Mouse (Mus musculus): ENCODE data around the gene Brd4.
"Not testable (repeated sequence)": the region's sequence is repeated elsewhere in the genome, so short reads cannot be mapped to it uniquely, and the experiment has no call there.

Brd4 gene

DNA sequence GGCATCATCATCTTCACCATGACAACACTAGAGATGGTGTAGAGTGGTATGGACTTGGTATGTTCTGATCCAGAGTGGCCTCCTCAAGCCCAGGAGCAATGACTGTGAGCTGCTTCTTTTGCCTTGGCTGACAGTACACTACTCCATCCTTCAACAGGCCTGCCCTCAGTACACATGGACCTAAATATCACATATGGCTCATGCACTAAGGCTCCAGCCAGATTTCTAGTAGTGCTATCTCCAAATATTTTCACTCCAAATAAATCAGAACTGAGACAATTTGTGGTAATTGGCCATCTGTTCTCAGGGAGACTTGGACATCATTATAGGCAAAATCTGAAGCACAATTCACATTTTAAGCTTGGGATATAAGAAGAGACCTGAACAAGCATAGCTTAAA, 51.3 kb downstream of the Brd4 start:
- no peak for DNase-seq (ENCODE audit: low spot score in 2 of 2)

DNA sequence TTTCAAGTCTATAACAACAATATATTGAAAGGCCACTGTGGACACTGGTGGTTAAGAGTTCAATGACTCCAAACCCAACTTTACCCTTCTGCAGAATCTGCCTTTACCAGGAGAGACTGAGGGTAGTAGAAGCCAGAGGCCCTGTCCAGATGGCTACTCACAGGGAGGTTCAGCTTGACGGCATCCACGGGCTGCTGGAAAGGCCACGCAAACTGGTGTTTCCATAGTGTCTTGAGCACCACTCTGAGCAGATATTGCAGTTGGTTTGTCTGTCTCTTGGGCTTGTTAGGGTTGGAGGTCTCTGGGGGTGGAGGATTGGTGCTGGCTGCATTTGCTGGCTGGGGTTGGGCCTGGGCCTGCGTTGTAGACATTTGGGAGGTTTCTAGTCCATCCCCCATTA, 55.3 kb downstream of the Brd4 start:
- no peak for DNase-seq (ENCODE audit: low spot score in 2 of 2)

DNA sequence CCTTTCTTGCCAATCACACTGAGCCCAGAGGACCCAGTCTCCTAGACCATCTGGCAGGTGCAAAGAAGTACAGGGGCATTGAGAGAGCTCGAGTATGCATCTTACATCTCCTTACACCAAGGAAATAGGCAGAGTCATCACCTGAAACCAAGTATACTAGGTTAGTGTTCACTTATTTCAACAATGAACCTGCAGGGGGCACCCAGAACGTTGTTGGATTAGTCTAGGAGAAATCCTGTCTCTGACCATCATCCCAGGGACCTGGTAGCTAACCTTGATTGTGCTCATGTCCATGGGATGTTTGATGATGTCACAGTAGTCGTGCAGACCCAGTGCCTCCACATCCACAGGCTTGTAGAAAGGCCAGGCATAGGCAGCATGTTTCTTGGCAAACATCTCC, 63.6 kb downstream of the Brd4 start:
- no peak for DNase-seq (ENCODE audit: low spot score in 2 of 2)

DNA sequence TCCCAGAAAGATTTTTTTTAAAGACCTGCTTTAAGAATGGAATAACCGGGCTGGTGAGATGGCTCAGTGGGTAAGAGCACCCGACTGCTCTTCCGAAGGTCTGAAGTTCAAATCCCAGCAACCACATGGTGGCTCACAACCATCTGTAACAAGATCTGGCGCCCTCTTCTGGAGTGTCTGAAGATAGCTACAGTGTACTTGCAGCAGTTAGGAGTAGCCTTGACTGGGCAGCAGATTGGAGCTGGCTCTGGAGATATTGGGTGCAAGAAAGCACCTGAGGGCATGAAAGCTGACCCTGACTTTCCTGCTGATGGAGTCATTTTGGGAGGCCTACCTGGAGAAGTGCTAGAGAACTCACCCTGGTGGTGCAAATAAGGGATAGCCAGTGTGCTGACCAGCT, 68.9 kb downstream of the Brd4 start:
- DNase-seq (ENCODE audit: low spot score in 2 of 2), result not testable (repeated sequence)

DNA sequence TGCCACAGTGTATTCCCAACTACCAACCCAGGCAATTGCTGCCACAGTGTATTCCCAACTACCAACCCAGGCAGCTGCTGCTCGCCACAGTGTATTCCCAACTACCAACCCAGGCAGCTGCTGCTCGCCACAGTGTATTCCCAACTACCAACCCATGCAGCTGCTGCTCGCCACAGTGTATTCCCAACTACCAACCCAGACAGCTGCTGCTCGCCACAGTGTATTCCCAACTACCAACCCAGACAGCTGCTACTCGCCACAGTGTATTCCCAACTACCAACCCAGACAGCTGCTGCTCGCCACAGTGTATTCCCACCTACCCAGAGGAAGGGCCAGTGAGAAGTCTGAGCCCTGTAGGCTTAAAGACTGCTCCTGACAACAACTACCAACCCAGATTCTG, 73.0 kb downstream of the Brd4 start:
- not testable (repeated sequence) for DNase-seq (ENCODE audit: low spot score in 2 of 2)

DNA sequence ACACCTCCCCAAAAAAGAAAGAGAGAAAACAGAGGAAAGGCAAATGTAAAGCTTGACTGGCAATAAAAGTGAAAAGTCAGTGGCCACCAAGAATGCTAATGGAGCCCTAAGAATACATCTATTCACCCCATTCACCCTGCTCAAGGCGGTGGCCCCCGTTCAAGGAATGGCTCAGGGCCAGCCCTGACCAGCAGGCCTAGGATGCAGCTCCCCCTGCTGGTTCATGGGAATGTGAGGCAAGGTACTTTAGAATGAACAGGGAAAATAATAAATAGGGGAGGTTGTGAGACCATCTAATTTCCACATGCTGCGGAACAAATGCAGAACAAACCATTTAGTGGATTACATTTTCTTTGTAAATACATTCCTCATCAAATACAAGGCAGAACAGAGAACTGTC, 74.8 kb downstream of the Brd4 start:
- DNase-seq (ENCODE audit: low spot score in 2 of 2), result peak; percentile 64 to 67

DNA sequence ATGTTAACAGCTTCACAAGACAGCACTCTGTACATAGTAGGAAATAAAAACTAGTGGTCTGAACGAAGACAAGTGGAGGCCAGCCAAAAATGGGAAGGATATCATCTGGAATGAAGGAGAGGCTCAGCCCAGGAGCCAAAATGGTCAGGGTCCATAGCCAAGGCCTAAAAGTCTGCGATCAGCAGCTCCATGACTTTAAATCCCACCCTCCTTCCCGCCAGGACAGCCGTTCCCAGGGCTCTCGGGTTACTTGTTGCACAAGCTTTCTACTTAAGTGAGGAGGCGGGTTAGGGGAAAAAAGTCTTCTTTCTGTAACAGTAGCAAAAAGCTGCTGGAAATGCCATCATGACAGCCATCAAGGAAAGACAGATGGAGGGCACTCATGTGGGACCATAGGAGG, 75.4 kb downstream of the Brd4 start:
- DNase-seq (ENCODE audit: low spot score in 2 of 2), result no peak

DNA sequence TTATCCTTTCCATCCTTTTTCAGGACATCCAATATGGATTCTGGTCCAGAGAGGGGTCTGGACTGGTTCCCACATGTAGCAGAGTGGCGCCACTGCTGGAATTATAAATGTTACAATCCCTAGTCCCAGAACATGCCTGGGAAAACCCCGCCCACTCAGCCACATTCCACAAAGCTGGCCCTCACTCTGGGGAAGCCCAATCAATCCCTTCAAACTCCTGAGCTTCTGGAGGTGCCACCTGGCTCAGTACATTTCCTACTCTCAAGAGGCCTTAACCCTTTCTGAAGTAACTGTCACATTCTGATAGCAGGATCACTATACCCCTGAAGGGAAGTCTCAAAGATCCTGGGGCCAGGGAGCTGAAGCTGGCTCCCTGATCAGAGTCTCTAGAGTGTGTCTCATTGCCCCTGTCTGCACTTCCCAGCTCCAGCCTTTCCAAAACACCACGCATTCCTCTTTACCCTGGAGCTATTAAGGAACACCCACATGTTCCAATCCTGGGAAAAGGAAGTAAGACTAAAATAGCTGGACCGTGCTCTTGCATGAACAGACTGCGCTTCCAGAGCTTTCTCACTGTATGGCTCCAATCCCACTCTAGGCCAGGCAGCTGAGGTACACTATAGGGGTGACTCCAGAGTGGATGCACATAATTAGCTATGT, 76.8 kb downstream of the Brd4 start:
- peak; percentile 31 to 35 for DNase-seq (ENCODE audit: low spot score in 2 of 2)

DNA sequence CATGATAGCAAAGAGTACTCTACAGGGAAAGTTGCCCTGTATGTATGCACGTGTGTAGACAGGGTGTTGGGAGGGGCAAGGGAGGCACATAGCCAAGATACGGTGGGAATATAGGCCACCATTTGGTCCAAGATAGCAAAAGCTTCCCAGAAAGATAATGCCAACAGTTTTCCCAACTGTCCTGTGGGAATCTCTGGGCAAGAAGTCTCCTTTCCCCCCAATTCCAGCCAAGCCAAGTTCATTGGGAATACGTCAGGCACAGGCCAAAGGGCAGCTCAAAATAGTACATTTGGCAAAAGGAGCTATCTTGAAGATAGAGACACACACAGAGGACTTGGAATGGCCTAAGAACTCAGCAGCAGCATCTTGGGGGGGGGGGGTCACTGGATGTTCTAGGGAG, 79.2 kb downstream of the Brd4 start:
- no peak for DNase-seq (ENCODE audit: low spot score in 2 of 2)

DNA sequence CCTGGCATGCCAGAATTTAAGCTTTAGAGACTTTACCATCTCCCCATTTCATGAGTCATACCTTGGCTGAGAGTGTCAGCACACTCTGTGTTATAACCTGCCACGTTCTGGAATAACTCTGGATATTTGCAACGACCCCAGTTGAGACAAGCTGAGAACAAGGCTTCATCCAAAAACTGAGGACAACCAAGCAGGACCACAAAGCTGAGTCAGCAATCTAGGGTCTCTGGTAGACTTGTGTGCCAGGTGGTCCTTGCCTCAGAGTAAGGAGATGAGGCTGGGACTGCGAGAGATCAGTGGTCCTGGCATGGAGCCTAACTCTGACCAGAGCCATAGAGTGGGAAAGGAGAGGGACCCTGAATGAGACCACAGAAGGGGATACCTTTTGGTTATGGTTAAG, 81.5 kb downstream of the Brd4 start:
- DNase-seq (ENCODE audit: low spot score in 2 of 2), result no peak

DNA sequence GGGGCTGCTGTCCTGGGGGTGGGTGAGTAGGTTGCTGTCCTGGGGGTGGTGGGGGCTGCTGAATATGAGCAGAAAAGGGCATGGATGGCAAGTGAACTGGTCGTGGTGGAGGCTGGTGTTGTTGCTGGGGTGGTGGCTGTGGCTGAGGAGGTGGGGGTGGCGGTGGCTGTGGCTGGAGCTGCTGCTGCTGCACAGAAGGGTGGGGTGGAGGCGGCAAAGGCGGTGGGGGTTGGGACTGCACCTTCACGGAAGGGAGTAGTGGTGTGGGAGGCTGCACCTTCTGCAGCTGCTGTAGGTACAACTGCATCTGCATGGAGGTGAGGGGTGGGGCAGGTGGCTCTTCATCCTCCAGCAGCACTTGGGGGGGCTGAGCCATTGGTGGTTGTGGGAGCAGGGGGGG, 83.4 kb downstream of the Brd4 start:
- DNase-seq (ENCODE audit: low spot score in 2 of 2), result no peak

DNA sequence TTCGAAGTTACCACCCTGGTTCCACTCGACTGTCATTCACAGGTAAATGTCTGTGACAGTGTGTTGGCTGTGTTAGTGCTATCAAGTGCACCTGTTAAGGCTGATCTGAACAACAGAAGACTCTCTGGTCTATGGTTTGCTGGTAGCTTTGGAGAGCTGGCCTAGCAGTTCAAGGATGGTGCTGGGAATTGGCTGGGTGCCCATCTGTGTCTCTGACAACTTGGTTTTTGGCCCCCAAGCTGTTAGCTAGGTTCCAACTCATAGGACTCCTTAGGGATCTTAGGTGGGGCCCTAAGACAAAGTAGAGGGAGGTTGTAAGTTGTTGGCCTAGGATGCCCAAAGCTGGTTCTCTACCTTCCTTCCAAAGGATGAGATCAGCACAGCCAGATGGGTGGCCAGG, 84.7 kb downstream of the Brd4 start:
- no peak for DNase-seq (ENCODE audit: low spot score in 2 of 2)

DNA sequence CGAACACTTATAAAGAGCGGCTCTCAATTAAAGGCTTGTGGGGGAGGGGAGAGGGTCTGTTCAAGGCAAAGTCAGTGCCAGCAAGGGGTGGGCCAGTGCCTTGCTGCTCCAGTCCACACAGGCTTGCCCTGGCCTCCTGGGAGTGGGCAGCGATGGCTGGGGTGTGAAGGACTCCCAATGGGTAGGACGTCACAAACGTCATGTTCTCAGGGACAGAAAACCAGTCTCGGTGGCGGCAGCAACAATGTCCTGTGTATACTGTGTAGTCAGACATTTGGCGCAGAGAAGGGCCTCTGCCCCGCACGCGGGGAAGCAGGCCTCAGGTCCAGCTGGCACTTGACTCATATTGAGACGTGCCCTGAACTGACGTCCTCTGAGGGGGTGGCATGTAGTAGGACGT, 87.4 kb downstream of the Brd4 start:
- DNase-seq (ENCODE audit: low spot score in 2 of 2), result no peak

DNA sequence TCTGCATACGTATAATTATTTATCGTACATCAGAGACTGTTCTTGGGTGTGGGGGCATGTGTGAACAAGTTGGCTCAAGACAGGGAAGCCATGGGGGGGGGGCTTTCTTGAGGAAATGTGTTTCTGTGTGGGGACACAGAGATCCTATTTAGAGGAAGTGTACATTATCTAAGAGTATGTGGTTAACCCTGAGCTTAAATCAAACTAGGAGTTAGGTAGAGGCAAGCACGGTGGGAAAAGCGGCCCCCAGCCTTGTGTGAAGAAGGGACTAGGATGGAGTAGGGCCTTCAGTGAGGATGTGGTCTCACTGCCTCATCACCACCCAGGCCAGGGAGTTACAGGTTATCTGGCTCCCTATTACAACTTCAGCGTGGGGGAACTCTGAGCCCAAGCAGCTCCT, 88.8 kb downstream of the Brd4 start:
- no peak for DNase-seq (ENCODE audit: low spot score in 2 of 2)

DNA sequence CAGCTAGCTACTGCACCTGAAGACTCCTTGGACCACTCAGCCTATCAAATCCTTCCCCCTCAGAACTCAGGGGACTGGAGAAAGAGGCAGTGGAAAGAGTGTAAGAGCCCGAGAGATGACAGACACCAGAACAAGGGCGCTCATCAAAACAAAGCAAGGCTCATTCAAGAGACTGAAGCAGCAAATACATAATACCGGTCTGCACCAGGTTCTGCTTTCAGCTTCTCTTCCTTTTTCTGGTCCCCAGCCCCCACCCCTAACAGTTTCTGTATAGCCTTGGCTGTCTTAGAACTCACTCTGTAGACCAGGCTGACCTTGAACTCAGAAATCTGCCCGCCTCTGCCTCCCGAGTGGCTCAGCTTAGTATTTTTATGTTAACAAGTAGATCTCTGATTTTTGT, 91.5 kb downstream of the Brd4 start:
- no peak for DNase-seq (ENCODE audit: low spot score in 2 of 2)

DNA sequence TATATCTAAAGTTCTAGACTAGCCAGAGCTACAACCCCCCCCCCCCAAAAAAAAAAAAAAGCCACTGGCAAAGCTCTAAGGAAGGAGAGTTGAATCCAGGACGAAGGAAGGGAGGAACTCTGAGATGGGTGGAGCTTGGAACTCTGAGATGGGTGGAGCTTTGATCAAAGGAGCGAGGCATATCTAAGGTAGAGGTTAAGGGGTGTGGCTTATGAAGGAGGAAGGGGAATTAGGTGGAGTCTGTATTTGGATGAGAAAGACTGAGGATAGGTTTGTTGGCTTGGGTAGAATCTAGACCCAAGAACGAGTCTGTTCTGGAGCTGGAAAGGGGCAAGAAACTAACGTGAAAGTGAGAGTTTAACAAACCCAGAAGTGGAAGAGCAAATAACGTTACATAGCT, 94.7 kb downstream of the Brd4 start:
- no peak for DNase-seq (ENCODE audit: low spot score in 2 of 2)

DNA sequence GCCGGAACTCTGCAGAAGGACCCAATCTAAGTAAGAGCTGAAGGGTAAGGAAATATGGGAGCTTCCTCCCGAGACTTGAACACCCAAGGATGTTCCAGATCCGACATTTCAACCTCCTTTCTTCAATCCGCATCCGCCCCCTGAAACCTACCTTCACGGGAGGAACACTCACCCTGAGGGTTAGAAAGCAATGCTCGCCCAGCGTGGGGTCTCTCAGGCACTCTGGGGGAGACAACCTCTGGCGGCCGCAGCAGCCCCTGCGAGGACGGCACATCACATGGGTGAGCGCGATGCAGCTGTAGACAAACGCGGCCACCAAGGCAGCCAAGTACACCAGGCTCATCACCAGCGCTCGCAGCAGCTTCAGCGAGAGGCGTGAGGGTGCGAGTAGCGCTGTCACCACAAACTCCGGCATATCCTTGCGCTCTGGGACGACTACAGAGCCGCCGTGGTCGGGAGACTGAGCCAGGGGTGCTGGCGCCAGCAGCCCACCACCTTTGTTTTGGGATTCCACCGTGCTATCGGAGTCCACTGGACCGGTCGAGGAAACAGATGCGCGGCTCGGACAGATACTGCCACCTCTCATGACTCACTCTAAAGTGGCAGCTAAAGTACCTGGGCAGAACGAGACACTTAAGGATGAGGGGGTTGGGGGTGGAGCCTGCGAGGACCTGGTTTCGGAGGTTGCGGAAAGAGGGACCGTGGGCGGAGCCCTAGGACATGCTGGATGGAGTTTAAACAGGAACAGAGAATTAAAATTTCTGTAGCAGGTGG, 95.5 kb downstream of the Brd4 start, which contains the start of gene Ephx3:
Ephx3 (minus strand) TSS at position 687 of the 774 bp plus-strand sequence.
- DNase-seq (ENCODE audit: low spot score in 2 of 2), result no peak

DNA sequence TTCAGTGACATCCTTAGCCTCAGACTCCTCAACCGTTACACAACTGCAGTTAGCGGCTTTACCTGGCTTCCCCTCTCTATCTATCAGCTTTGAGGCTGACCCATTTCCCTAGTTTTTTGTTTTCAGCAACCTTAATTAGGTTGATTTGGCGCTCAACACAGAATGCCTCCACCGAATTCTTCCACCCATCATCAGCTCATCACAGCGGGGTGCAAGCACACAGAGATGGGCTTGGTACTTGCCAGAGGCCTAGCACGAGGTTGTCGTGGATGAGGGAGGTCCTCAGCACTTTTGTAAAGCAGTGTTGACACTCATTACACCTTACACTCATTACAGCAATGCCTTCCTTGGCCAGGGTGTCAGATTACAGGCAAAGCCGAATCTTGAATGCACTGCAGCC, 101.5 kb downstream of the Brd4 start:
- no peak for DNase-seq (ENCODE audit: low spot score in 2 of 2)

DNA sequence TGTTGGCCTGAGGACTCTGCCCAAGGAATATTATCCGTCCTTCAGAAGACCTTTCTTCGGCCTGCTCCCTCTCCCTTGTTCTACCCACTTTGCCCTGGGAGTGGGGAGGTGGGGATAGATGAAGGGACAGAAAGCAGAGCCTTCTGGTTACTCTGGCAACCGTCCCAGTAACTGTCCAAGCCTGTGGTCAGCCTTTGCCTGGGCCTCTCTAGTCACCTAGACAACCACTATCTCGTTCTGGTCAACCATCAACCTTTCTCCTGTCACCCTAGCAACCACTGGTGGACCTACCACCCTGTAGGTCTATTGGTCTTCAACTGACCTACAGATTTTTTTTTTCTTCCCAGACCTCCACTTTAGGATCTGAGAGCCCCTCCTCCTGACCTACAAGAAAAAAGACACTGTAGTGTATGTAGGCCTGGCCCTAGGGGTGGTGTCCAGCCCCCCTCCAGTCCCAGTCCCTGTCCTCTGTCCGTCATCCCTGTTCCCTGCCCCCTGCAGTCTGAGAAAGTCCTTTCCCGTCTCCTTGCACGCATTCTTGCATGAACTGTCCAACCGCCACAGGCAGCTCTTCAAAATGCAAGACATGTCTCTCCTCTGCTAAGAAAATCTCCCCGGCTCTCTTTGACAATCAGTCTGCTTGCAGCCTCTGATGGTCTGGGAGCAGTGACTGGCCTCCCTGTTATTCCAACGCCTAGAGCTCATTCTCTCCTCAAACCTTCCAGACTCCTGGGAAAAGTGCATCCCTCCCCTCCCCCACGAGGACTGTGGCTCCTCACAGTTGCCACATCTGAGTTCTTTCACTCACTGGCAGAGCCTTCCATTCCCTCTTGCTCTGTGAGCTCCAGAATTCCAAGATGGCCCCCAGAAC, 104.7 kb downstream of the Brd4 start:
- DNase-seq (ENCODE audit: low spot score in 2 of 2), result no peak

DNA sequence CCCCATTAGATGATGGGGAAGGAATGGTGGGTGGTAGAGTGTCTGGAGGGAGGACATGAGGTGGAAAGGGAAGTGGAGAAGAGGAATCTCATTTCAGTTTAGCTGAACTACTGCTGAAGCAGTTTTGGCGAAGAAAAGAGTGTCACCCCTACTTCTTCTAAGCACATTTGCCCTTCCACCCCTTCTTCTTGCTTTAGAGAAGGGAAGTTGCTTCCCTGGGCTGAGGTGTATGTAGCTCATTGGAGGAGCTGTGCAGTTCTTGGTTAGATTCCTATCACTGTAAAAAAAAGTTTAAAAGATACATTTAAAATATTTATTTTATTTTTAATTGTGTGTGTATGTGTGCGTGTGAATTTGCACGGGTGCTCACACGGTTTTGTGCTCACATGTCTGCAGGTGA, 107.6 kb downstream of the Brd4 start:
- no peak for DNase-seq (ENCODE audit: low spot score in 2 of 2)

DNA sequence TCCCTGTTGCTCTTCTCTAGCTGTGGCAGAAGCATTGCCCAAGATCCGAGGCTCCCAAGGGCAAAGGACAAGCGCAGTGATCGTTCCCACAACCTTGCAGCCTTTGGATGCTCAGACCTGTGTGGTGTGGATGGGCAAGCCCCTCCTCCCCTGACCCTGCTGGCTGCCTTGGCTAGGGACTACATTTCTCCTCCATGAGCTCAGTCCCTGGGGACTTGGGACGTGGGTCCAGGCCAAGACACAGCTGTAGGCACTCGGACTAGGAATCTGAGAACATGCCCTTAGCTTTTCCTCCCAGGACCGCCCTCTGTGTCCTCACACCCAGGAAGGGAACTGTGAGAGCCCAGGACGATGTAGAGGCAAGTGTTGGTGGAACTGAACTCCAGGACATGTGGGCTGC, 111.4 kb downstream of the Brd4 start:
- DNase-seq (ENCODE audit: low spot score in 2 of 2), result no peak

DNA sequence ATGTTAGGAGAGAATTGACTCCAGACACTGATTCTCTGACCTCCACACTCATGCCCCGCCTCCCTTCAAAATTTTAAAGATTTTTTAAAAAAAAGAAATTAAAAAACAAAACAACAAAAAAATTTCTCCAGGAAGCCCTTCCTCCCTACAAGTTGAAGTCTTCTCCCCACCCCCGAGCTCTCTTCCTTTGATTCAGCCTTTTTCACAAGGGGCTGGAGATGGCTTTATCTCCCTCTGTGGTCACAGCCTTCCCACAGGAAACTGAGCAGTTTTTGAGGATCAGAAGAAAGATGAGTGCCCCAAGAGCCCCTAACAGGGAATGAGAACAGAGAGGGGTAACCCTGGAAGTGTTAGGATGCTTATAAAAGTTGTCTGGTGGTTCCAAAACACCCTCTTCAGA, 112.0 kb downstream of the Brd4 start:
- DNase-seq (ENCODE audit: low spot score in 2 of 2), result no peak
